Mouse (Mus musculus) MN1 (cell line): ENCODE results near the gene Brinp3.
"Not testable (repeated sequence)": the region's sequence is repeated elsewhere in the genome, so short reads cannot be mapped to it uniquely, and the experiment has no call there.

Experiments used
- DNase-seq: peaks from one replicate; pipeline ENCODE4 v3.0.0-alpha.2; 2016; ENCODE audit warnings: low spot score

Brinp3 gene

DNA sequence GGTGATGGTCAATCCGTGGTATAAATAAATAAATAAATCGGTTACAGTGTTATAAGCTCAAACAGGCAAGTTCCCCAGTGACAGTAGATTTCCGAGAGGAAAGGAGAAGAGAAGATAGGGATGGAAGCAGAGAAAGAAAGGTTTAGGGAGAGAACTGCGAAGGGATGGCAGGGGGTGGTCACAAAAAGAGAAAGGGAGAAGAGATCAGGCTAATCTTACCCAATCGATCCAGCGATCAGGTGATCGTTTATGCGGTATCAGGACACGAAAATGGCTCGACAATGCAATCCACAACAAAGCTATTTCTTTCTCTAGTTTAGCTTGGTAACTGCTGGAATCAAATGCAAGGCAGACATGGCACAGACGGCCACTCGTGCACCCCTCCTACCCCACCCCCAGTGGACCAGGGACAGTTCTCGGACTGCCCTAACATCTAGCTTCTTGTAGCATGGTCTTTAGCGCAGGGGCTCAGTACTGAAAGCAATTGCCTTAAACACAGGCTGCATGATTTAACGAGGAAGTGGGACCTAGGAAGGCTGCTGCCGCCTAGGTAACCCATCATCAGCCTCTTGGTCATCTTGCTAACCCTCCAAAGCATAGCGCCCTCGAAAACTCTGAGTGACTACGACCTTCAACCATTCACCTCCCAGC lies at the start of gene Brinp3:
Gene Brinp3, plus strand, starts transcription at position 80 of the 651 bp plus-strand sequence.
- no peak for DNase-seq

DNA sequence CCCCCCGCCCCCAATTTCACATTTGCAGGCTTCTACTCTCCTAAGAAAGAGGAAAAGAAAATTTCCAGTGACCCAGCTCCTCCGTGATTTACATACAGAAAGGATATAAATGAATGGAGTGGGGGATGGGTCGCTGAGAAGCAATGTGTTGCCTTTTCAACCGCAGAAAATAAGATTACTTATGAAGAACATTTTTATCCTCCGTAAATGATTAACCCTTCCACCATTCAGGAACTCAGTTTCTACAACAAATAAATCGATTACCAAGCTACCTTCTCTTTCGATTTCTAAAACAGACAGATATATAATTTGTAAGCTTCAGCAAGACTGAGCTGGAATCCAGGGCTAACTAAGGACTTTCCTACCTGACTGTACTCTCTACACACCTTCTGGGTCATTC lies 339 bp upstream of the Brinp3 start:
- DNase-seq = no peak

DNA sequence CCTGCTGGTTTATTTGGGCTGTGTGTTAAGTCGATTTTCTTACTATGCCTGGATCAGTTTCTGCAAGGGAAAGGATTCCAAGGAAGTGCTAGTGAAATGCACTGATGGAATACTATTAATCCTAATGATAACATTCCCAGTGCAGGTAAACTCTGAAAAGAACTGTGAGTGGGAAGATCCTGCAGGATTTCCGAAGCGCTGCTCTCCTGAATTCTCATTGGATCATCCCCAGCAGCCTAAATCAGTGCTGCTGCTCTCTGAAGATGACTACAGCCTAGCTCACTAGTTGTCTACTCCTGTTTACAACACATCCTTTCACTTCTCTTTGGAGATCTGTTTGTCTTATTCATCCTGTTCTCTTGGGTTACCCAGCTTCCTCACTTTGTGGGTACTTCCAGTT lies 826 bp downstream of the Brinp3 start:
- no peak for DNase-seq

DNA sequence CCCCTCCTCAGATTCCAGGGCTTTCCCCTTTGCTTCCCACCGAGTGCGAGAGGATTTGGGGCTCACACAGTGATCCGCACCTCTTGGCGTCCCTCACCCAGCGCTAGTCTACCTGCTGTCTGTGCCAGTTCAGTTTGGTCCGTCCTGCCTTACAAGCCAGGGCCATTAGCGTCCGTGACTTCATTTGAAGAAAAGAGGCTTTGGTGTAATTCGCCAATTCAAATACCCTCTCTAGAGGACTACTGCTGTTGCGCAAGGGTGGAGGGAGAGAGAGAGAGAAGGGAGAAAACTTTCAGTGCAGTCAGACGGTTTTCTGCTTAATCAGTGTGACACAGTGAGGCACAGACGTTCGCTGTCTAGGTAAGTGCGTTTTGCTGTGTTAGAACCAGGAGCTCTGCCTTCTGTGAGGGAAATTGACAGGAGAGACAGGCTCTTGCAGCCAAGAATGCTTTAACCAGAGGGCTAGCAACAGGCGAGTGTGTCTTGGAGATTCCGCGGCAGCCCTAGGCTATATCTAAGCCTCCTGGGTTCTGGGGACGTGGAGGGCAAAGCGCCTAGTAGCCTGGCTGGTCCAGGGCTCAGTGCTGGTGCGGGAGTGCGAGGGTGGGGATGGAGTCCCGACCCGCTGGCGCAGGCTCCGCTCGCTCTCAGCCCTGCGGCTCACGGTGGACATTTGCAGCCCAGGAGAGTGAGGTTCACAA lies 3.0 kb downstream of the Brinp3 start:
- no peak for DNase-seq

DNA sequence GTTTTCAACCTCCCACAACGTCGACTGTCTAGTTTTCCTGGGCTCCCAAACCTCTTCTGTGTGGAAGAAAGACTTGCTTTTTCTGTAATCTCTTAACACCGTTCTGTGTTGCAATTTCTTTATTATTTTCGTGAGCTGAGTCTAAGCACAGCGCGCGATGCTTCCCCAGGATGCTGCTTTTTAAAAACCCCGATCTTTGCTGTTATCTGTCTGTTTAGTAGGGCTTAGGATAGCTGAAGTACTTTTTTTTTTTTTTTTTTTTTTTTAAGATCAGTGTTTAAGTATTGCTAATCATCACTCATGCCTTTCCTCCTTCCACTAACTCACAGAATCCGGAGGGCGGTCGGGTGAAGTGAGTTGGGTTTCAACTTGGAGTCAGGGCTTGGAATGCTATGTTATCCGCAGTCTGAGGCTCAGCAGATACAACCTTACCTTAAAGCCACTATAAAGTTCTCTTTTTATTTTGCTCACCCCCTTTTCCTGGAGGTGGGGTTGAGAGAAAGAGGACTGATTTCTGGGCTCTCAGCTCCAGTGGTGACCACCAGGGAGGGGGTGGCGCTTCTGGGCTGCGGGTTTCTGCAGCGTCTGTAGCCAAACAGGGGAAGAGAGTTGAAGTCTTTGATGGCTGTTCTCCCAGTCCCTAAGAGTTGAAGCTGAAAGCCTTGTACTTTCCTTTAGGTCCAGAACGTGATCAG lies 3.7 kb downstream of the Brinp3 start:
- no peak for DNase-seq

DNA sequence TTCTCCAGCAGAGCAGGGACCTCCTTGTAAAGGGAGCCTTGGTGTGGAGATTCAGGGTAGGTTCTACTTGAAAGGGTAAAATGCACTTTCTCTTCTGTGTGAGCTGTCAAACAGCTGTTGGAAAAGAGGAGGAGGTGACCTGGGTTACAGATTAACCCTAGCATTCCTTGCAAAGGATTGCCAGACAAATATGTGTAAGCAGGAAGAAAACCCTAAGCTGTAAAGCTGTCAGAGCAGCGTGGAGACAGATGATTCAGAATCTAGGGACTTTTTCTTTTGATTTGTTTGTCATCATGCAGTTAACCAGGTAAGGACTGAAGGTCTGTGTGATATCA lies 4.2 kb downstream of the Brinp3 start:
- DNase-seq = no peak

DNA sequence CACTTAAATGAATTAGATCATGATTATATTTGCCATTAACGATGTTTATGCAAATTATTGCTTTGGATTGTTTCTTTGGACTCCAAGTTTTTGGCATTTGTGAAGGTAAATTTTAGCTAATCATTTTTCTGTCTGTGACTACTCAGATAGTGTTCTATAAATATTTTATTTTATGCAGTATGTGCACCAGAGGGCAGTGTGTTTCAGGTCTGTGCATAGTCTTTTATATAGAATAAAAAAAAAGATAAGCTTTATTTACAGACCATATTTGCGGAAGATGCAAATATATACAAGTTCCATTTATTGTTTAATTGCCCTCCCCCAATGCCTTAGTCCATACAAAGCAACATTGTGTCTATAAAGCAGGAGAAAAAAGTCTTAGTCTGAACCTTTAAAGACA lies 20.8 kb downstream of the Brinp3 start:
- DNase-seq = no peak

DNA sequence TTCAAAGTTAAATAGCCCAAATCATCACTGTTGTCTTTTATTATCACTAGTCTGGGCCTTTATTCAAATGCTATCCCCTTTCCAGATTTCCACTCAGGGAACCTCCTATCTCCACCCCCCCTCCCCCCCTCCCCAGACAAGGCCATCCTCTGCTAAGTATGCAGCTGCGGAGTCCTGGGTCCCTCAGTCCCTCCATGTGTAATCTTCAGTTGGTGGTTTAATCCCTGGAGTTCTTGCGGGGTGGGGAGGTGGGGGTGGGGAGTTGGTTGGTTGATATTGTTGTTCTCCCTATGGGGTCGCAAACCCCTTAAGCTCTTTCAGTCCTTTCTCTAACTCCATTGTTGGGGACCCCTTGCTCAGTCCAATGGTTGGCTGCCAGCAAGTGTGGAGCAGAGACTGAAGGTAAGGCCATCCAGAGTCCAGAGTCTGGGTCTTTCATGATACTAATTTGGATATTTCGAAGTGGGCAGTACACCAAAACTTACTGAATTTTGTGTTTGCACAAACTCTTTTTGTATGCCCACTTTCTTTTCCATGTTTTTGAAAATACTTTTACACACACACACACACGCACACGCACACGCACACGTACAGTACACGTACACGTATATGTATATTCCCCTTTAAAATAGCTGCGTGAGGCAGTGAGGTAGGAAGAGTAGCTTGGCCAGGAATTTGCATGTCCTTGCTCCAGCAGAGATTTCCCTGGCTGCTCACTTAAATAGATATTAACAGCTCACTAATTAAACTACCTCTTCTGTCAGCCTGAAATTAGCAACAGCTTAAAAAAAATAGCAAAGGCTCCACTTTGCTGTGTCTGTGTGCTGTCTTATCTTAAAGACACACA lies 29.4 kb downstream of the Brinp3 start:
- no peak for DNase-seq

DNA sequence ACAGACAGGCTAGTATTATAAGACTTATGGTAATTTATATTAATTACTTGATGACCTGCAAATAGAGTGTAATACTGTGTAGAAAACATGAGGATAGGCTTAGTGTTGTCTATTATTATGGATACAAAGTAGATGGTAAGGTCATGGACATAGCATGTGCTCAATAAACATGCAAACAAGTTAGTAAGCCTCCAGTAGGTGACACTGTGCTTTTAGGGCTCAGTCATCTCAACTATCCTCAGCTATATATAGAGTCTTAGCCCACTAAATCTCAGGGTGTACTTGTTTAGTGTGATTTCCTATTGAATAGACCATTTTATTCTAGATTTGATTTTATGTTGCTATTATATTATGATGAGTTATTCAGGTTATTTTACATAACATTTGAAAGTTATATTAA lies 34.0 kb downstream of the Brinp3 start:
- DNase-seq = no peak

DNA sequence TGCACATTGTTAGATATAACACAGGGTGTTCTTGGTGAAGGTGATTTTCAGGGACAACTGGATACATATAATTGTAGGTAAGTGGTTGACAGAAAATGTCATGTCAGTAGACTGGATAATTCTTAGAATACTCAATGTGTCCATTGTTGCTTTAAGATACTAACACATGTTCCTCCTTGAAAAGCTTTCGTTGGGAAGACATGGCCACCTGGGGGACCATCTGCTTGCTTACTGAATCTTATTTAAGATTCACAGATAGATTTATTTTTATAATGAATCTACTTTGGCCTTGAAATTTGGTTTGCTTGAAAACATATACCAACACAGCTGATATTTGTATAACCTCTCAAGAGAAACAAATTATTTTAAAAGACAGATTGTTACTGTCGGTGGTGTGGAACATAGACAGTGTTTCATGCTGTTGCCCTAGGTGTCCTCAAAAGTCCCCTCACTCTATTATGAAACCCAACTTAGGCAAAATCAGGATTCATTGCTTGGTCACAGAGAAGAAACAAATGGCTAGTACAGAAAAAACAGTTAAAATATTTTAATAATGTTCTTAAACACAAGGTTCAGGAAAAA lies 52.4 kb downstream of the Brinp3 start:
- DNase-seq = no peak

DNA sequence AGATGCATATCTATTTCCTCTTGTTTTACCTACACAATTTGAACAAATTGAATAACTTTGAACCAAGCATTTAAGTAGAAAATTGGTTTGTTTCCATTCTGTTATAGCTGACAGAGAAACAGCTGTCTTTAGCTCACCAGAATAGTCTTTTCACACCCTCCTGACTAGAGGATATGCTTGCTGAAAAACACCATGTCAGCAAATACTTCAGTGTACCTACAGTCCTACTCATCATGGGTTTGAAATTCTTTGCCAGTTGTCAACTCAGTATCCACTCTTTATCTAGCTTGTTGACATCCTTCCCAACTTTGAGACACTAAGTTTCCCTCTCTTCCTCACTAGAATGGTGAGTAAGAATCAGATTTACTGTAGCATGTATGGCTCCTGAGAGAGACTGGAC lies 62.4 kb downstream of the Brinp3 start:
- DNase-seq = no peak

DNA sequence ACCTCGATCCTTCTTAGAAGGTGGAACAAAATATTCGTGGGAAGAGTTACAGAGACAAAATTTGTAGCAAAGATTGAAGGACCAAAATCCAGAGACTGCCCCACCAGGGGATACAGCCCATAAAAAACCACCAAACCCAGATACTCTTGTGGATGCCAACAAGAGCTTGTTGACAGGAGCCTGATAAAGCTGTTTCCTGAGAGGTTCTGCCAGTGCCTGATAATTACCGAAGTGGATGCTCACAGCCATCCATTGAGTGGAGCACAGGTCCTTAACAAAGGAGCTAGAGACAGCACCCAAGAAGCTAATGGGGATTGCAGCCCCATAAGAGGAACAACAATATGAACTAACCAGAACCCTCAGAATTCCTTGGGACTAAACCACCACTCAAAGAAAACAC lies 67.6 kb downstream of the Brinp3 start:
- DNase-seq = no peak

DNA sequence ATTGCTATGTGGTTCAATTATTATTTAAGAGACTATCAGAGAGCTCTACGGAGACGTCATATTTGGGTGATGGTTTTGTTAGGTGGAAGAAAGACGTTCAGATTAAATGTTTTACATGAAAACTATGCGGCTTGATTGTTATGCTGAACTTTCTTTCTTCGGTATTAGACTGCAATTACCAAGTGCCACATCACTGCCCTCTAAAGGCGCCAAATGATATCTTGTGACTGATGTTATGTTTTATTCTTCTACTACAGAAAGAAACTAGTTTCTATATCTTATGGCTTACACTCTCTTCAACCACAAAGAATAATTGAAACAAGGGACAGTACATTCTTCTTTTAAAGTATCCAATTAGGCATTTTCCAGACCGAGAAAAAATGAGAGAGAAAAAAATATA lies 89.6 kb downstream of the Brinp3 start:
- DNase-seq = no peak

DNA sequence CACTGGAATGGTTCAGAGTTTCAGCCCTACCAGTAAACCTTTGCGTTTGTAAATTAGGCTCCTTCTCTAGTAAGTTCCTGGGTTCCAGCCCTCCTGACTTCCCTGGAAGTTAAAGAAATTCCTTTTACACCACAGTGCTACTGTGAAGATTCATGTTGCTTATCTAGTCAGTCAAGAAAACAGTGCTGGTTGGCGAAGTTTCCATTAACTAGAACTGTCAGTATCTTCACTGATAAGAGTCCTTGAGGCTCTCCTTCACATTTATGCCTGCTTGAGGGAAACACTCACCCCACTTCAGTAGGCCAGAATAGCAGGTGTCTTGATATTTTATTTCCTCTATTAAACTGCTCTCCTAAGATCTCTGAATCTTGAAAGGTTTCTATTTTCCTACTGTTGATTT lies 138.3 kb downstream of the Brinp3 start:
- DNase-seq = no peak

DNA sequence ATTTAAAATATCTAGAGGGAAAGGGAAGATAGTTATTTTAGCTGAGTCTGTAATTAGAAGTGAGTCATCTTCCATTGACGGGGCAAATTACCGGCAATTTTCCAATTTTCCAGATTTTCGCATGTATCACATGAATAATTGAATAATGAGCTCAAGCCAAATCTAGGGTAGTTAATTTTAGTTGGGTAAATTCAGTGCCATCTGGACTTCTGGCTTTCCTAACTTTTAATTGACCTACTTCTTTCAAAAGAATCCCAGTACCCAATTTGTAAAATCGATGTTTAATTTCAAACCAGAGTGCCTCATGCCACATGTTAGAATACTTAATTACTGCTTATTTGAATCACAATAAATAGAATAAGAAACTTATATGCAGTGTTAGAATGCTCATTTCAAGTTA lies 162.7 kb downstream of the Brinp3 start:
- peak; percentile 12 for DNase-seq

DNA sequence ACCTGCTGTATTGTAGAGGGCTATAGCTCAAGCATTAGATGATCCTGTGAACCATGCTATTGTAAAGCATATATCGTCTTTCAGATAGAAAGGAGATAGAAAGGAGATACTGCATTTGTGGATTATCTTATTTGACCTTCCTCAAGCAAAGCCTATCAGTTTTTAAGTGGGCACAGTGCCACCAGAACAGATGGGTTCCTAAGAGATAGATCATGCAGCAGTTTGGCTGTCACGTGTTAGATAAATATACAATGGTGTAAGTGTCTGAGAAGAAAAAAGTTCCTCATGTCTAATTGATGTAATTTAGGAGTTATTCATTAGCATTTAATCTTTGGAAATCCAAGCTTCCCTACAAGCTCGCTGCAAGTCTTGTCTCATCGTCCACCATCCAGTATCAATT lies 206.2 kb downstream of the Brinp3 start:
- DNase-seq = no peak

DNA sequence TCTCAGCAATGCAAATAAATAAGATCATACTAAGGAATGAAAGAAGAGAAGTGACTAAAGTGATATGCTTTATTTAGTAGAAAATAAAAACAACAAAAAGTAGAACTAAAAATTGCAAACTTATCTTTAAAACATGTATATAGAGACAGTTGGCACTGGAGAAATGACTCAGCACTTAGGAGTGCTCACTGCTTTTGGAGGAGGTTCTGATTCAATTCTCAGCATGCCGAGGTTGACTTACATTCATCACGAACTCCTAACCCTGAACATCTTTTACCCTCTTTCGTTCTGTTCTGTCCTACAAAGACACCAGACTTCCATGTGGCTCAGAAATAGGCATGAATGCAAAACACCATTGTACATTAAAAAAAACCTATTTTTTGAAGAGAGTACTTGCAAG lies 225.0 kb downstream of the Brinp3 start:
- DNase-seq = no peak

DNA sequence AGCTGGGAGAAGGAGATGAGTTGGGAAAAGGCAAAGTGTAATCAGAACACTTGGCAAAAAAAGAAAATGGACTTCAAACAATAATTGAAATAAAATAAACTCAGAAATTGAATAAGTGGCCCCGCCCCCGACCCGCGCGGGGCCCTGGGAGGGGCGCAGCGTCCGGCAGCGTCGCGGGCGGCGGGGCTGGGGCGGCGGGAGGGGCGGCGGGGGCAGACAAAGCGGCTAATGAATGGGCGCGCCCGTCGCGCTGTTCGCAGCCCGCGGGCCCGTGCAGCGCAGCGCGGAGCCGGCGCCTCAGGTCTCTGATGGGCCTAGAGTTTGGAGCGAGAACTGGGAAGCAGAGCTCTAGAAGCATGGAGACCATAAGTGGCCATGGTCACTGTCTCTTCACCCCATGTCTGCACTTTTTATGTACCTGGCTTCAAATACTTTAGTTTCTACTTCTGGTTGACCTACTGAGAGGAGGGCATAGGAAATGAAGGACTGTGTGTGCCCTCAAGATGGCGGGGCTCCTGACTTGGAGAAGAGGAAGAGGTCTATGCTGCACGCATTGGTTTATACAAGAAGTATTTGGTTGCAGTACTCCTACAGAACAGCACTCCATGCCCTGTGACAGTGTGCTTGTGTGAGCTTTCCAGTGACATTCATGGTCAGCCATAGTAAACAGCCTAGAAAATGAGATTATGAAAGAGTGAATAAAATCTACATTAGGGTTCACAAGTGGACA lies 230.4 kb downstream of the Brinp3 start:
- not testable (repeated sequence) for DNase-seq

DNA sequence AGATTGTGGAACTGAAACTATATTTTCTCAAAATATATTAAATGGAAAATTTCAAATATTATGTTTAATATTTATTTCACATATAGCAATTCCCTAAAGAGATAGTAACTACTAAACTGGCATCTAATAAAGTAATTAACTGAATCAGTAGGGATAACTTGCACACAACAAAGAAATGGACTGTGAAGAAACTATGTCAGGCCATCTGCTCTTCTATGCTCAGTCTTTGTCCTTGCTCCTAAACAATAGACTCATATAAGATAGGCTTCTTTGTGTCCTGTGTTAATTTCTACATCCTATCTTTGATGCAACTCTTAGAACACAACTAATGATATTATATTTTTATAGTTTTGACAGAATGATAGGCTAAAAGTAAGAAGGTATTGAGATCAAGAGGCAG lies 256.5 kb downstream of the Brinp3 start:
- no peak for DNase-seq

DNA sequence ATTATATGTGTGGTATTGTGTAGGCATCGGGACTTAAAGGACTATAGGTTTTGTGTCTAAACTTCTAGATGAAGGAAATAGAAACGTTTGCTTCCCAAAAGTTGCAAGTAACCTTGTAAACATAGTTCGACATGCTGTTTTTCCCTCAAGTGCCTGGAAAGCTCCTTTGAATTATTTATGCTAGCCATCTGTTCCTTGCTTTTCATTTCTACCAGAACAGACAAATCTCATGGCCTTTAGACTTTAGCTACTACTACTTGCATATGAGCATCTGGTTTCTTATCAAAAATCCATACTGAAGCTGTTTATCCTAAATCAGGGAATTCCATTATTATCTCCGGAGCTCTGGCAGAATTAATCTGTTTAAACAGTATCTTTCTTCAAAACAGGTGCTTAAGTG lies 288.7 kb downstream of the Brinp3 start:
- no peak for DNase-seq

DNA sequence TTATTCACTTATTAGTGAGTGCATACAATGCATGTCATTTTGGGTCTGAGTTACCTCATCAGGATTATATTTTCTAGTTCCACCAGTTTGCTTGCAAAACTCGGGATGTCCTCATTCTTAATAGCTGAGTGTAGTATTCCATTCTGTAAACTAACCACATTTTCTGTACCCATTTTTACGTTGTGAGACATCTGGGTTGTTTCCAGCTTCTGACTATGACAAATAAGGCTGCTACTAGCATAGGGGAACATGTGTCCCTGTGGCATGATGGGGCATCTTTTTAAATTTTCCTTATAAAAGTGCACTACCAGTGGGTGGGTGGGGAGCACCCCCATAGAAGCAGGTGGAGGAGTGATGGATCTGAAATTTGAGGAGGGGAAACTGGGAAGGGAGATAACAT lies 292.7 kb downstream of the Brinp3 start:
- DNase-seq = no peak

DNA sequence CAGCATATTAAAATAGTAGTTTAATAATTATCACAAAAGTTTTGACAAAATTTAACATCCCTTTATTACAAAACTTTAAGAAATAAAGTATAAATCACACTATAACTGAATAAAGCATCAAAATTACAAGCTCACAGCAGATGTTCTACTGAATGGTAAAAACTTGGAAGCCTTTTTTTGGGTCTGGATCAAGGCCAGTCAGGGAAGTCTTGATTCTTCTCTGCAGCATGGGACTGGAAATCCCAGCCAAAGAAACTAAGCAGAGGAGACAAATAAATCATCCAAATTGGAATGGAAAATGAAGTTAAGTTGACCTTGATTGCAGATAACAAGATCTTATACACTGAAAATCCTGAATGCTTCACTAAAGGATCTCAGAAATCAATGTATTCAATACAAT lies 298.3 kb downstream of the Brinp3 start:
- no peak for DNase-seq
